Mouse (Mus musculus): Measurements from ENCODE around the gene Ccdc190.

DNA sequence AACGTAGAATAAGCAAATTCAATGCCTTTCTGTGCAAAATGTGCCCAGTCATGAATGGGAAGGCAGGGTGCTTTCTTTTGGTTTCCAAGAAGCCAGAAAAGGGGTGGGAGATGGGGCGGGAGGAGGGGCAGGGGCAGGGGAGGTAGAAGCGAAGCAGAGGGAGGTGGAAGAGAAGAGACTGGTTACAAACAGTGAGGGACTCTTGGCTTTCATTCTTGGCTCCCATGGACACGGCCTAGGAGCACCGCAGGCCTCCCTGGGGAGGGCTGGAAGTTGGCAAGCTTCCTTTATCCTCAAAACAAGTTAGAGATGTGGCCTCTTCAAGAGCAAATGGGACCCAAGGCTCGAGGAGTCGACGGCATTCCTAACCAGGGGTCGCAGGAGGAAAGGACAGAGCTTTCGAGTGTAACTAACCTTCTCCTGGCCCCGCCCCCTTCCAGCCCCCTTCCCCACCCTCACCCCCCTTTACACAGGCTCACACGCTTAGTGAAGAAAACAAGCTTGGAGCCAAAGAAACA, at the start of gene Ccdc190:
- TF ChIP-seq CTCF (IDR thresholded peaks at IDR 0.05): no peak
- TF ChIP-seq EP300 (IDR thresholded peaks at IDR 0.05): no peak

Measured in lung, postnatal 0 days (tissue).